Mouse (Mus musculus) neural tube, embryonic 11.5 days (tissue): ENCODE results near the gene Eml1. TPM values are rescaled to one million over a fixed set of nuclear protein-coding genes. Genes with fewer than 3 reads are reported as not detected.

Experiments used
- ATAC-seq: fragments of 200-750 bp; cut with Nextera tagmentation; 2 replicates; pipeline ENCODE4 v1.8.0; 2017; ENCODE audit warnings: moderate number of reproducible peaks, mild to moderate bottlenecking, moderate TSS enrichment, moderate library complexity; ENCODE audit not compliant: insufficient read depth, low FRiP score, low TSS enrichment
- DNase-seq: peaks from one replicate; pipeline ENCODE4 v3.0.0-alpha.2; 2015; ENCODE audit warnings: low spot score
- H3K27ac ChIP-seq: fragments of 300-500 bp; sonication (generic); 2 replicates; pipeline ENCODE4 v1.5.1; 2014; ENCODE audit warnings: low read depth, mild to moderate bottlenecking, low read length
- H3K27me3 ChIP-seq: fragments of 300-500 bp; sonication (generic); 2 replicates; pipeline ENCODE4 v1.6.1; 2014; ENCODE audit warnings: mild to moderate bottlenecking, low read length, mixed read lengths; ENCODE audit not compliant: control insufficient read depth, insufficient read depth
- H3K36me3 ChIP-seq: fragments of 300-500 bp; sonication (generic); 2 replicates; pipeline ENCODE4 v1.6.1; 2014; ENCODE audit warnings: mild to moderate bottlenecking, low read length, moderate library complexity, mixed read lengths; ENCODE audit not compliant: control insufficient read depth, insufficient read depth
- H3K4me1 ChIP-seq: fragments of 300-500 bp; sonication (generic); 2 replicates; pipeline ENCODE4 v1.6.1; 2014; ENCODE audit warnings: low read length, mixed read lengths; ENCODE audit not compliant: control insufficient read depth, insufficient read depth
- H3K4me2 ChIP-seq: fragments of 300-500 bp; sonication (generic); 2 replicates; pipeline ENCODE4 v1.6.1; 2014; ENCODE audit warnings: low read depth, mild to moderate bottlenecking, moderate library complexity
- H3K4me3 ChIP-seq: fragments of 300-500 bp; sonication (generic); 2 replicates; pipeline ENCODE4 v1.5.1; 2014; ENCODE audit warnings: low read depth, low read length
- H3K9ac ChIP-seq: fragments of 300-500 bp; sonication (generic); 2 replicates; pipeline ENCODE4 v1.6.1; 2014; ENCODE audit warnings: mild to moderate bottlenecking, low read length
- H3K9me3 ChIP-seq: fragments of 300-500 bp; sonication (generic); 2 replicates; pipeline ENCODE4 v1.6.1; 2016; ENCODE audit warnings: low read length; ENCODE audit not compliant: control insufficient read depth
- WGBS: fragments of 180-500 bp; shearing (Covaris S2); extraction: QIAGEN DNeasy Blood & Tissue Kit; methylation state at CpG from one replicate; pipeline ENCODE4 v1.1.7; 2014; 5-methylcytosine and 5-hydroxymethylcytosine counted together
- polyA plus RNA-seq: library from polyadenylated mRNA; unstranded; fragments of >200 nt; fragmentation: Nextera tagmentation; extraction: Ambion mirVana; gene quantifications from 2 replicates; pipeline ENCODE4 v1.2.1, GENCODE M21; 2014

Gene Eml1
- polyA plus RNA-seq, 1 experiment from 2014 or later = 164 TPM

GRCm38 (mm10) chr12:108547251-108547875 is 176.6 kb downstream of the Eml1 start:
- 64% methylated on average over 15 of the region's 15 CpGs for WGBS
- no peak overlapping the region for H3K9ac ChIP-seq
- peak overlapping the region; percentile 65 for H3K27ac ChIP-seq
- H3K4me1 ChIP-seq = peaks cover 5% of the 10 kb centered on the region
- H3K4me3 ChIP-seq = no peak overlapping the region
- no peaks in the 10 kb centered on the region for H3K36me3 ChIP-seq
- ATAC-seq = no peak
- no peaks in the 10 kb centered on the region for H3K27me3 ChIP-seq
- H3K9me3 ChIP-seq = no peaks in the 10 kb centered on the region
- no peak for DNase-seq
- peak overlapping the region; percentile 12; the same call in 1 of the 2 replicates for H3K4me2 ChIP-seq

- H3K27me3 ChIP-seq = no peaks in the 10 kb centered on the region
- H3K27ac ChIP-seq = no peak overlapping the region
- ATAC-seq (no peak), DNase-seq (no peak)
- H3K4me2 ChIP-seq = no peak overlapping the region
- no peak overlapping the region for H3K9ac ChIP-seq
- 82% methylated on average over 7 of the region's 7 CpGs for WGBS
- H3K36me3 ChIP-seq = no peaks in the 10 kb centered on the region
- no peaks in the 10 kb centered on the region for H3K9me3 ChIP-seq
- H3K4me3 ChIP-seq = no peak overlapping the region
- H3K4me1 ChIP-seq = peaks cover 21% of the 10 kb centered on the region
Observed at GRCm38 (mm10) chr12:108551731-108552130, 181.0 kb downstream of the Eml1 start.

GRCm38 (mm10) chr12:108553079-108553478 is 182.3 kb downstream of the Eml1 start:
- DNase-seq = no peak
- 45% methylated on average over 6 of the region's 6 CpGs for WGBS
- ATAC-seq = no peak
- Histone ChIP-seq H3K4me3 (no peak overlapping the region), H3K27me3 (no peaks in the 10 kb centered on the region), H3K4me2 (no peak overlapping the region), H3K4me1 (peaks cover 25% of the 10 kb centered on the region), H3K9me3 (no peaks in the 10 kb centered on the region), H3K9ac (no peak overlapping the region), H3K36me3 (no peaks in the 10 kb centered on the region), H3K27ac (no peak overlapping the region)

- ATAC-seq (peak; percentile 89), DNase-seq (peak; percentile 98)
- H3K4me3 ChIP-seq = peak within 1 kb of the TSS; percentile 99
- H3K36me3 ChIP-seq = no peaks in the 10 kb centered on the region
- peak within 1 kb of the TSS; percentile 43 for H3K4me2 ChIP-seq
- peak within 1 kb of the TSS; percentile 98 for H3K9ac ChIP-seq
- WGBS = 1% methylated on average over 49 of the region's 50 CpGs
- no peaks in the 10 kb centered on the region for H3K27me3 ChIP-seq
- H3K4me1 ChIP-seq = peaks cover 33% of the 10 kb centered on the region
- H3K27ac ChIP-seq = peak within 1 kb of the TSS; percentile 91
- H3K9me3 ChIP-seq = no peaks in the 10 kb centered on the region
Observed at GRCm38 (mm10) chr12:108554120-108554841, 183.5 kb downstream of the Eml1 start, which contains the start of gene Evl. Evl (plus strand) TSS chr12:108554720.

- ATAC-seq (peak; percentile 51), DNase-seq (peak; percentile 56)
- H3K27me3 ChIP-seq = no peaks in the 10 kb centered on the region
- H3K4me2 ChIP-seq = peak overlapping the region; percentile 43
- peak overlapping the region; percentile 98 for H3K9ac ChIP-seq
- under 1% methylated on average over 56 of the region's 100 CpGs for WGBS
- peak overlapping the region; percentile 91 for H3K27ac ChIP-seq
- peak overlapping the region; percentile 99 for H3K4me3 ChIP-seq
- no peaks in the 10 kb centered on the region for H3K36me3 ChIP-seq
- no peaks in the 10 kb centered on the region for H3K9me3 ChIP-seq
- H3K4me1 ChIP-seq = peaks cover 33% of the 10 kb centered on the region
Observed at GRCm38 (mm10) chr12:108554861-108555556, 184.3 kb downstream of the Eml1 start.

- no peak overlapping the region for H3K4me2 ChIP-seq
- H3K36me3 ChIP-seq = no peaks in the 10 kb centered on the region
- H3K27ac ChIP-seq = no peak overlapping the region
- H3K27me3 ChIP-seq = no peaks in the 10 kb centered on the region
- no peaks in the 10 kb centered on the region for H3K9me3 ChIP-seq
- H3K4me1 ChIP-seq = peaks cover 29% of the 10 kb centered on the region
- no peak for DNase-seq
- H3K9ac ChIP-seq = no peak overlapping the region
- ATAC-seq = no peak
- H3K4me3 ChIP-seq = no peak overlapping the region
Observed at GRCm38 (mm10) chr12:108558194-108558593, 187.4 kb downstream of the Eml1 start.

GRCm38 (mm10) chr12:108563238-108563637 is 192.5 kb downstream of the Eml1 start:
- Histone ChIP-seq H3K4me1 (peaks cover 19% of the 10 kb centered on the region), H3K27me3 (no peaks in the 10 kb centered on the region), H3K4me2 (no peak overlapping the region), H3K9me3 (no peaks in the 10 kb centered on the region), H3K4me3 (no peak overlapping the region), H3K27ac (no peak overlapping the region), H3K9ac (no peak overlapping the region), H3K36me3 (no peaks in the 10 kb centered on the region)
- no peak for DNase-seq
- no peak for ATAC-seq
- 86% methylated on average over 3 of the region's 3 CpGs for WGBS

GRCm38 (mm10) chr12:108564910-108565506 is 194.3 kb downstream of the Eml1 start:
- 41% methylated on average over 12 of the region's 12 CpGs for WGBS
- ATAC-seq (peak; percentile 69), DNase-seq (peak; percentile 55)
- Histone ChIP-seq H3K4me3 (no peak overlapping the region), H3K4me1 (peaks cover 11% of the 10 kb centered on the region), H3K27ac (peak overlapping the region; percentile 44; the same call in 1 of the 2 replicates), H3K4me2 (no peak overlapping the region), H3K27me3 (no peaks in the 10 kb centered on the region), H3K9ac (no peak overlapping the region; the same call in 1 of the 2 replicates), H3K9me3 (no peaks in the 10 kb centered on the region), H3K36me3 (no peaks in the 10 kb centered on the region)
